Mouse (Mus musculus) heart, embryonic 16.5 days (tissue): ENCODE results near the gene Tcte1. TPM values are rescaled to one million over a fixed set of nuclear protein-coding genes. Genes with fewer than 3 reads are reported as not detected.

Experiments used
- ATAC-seq: fragments of 200-750 bp; cut with Nextera tagmentation; replicated peaks from 2 replicates; pipeline ENCODE4 v1.8.0; 2017; ENCODE audit warnings: moderate number of reproducible peaks; ENCODE audit not compliant: insufficient read depth, low FRiP score; ENCODE audit errors: extremely low read depth
- H3K27ac ChIP-seq: fragments of 300-500 bp; sonication (generic); 2 replicates; pipeline ENCODE4 v1.5.1; 2014; ENCODE audit warnings: mild to moderate bottlenecking, low read length, control low read depth, moderate library complexity
- H3K27me3 ChIP-seq: fragments of 300-500 bp; sonication (generic); 2 replicates; pipeline ENCODE4 v1.6.1; 2014; ENCODE audit warnings: low read length, mixed read lengths; ENCODE audit not compliant: control insufficient read depth, insufficient read depth
- H3K36me3 ChIP-seq: fragments of 300-500 bp; sonication (generic); 2 replicates; pipeline ENCODE4 v1.6.1; 2014; ENCODE audit not compliant: control insufficient read depth, insufficient read depth
- H3K4me1 ChIP-seq: fragments of 300-500 bp; sonication (generic); 2 replicates; pipeline ENCODE4 v1.6.1; 2014; ENCODE audit warnings: low read length, mixed read lengths; ENCODE audit not compliant: control insufficient read depth, insufficient read depth
- H3K4me2 ChIP-seq: fragments of 300-500 bp; sonication (generic); 2 replicates; pipeline ENCODE4 v1.6.1; 2014; ENCODE audit warnings: low read depth, mild to moderate bottlenecking, control low read depth, low read length
- H3K4me3 ChIP-seq: fragments of 300-500 bp; sonication (generic); 2 replicates; pipeline ENCODE4 v1.5.1; 2014; ENCODE audit warnings: mild to moderate bottlenecking, control low read depth, low read length
- H3K9ac ChIP-seq: fragments of 300-500 bp; sonication (generic); 2 replicates; pipeline ENCODE4 v1.6.1; 2014; ENCODE audit warnings: low read length, control low read depth
- H3K9me3 ChIP-seq: fragments of 300-500 bp; sonication (generic); replicated peaks from 2 replicates; pipeline ENCODE4 v1.6.1; 2016; ENCODE audit warnings: low read length; ENCODE audit not compliant: control insufficient read depth
- WGBS: fragments of 180-500 bp; shearing (Covaris S2); extraction: QIAGEN DNeasy Blood & Tissue Kit; methylation state at CpG from one replicate; pipeline ENCODE4 v1.1.7; 2014; 5-methylcytosine and 5-hydroxymethylcytosine counted together
- polyA plus RNA-seq: library from polyadenylated mRNA; unstranded; fragments of >200 nt; fragmentation: Nextera tagmentation; extraction: Ambion mirVana; gene quantifications from 2 replicates; pipeline ENCODE4 v1.2.1, GENCODE M21; 2015

Gene Tcte1
- polyA plus RNA-seq, 1 experiment from 2014 or later, result 0.63 TPM

DNA sequence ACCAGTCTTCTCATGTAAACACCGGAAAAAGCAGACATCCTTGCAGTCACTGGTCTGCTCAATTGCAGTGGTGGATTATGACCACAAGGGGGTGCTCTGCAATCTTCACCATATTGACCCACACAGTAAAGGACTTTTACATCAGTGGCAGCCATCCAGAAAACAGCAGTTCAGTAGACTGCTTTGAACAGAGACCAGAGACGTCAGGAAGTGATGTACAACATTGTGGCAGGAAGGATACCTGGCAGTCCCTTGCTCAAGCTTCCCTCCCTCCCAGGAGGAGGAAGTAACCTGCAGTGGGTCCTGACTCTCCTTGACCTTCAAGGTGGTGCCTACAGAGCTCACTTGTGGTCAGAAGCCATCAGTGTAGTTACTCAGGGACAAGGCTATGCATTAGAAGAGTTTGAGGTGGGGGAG, 58.3 kb downstream of the Tcte1 start:
- Histone ChIP-seq H3K27me3 (no peaks in the 10 kb centered on the region), H3K9me3 (peaks cover 2% of the 10 kb centered on the region), H3K4me2 (no peak overlapping the region), H3K4me3 (no peak overlapping the region), H3K27ac (peak overlapping the region; percentile 68), H3K9ac (no peak overlapping the region), H3K36me3 (peaks cover 5% of the 10 kb centered on the region), H3K4me1 (peaks cover 44% of the 10 kb centered on the region)
- WGBS, result 7% methylated on average over 2 of the region's 2 CpGs
- ATAC-seq, result no peak

DNA sequence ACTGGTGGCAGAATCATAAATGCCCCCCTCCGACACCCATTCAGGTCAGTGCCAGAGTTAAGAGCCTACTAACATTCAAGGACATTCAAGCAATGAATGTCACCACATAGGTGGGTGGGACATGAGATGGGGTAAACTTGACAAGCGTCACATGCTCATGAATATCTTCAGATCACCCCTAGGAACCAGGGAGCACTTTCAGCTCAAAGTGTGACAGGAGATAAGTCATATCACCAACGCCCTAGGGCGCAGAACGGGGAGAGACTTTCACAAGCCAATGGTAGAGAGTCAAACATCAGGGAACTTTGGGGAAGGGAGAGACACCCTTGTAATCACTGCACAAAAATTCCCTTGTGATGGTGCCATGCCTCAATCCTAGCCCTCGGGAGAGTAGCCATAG, 59.0 kb downstream of the Tcte1 start:
- H3K36me3 ChIP-seq, result peaks cover 10% of the 10 kb centered on the region
- no peak for ATAC-seq

DNA sequence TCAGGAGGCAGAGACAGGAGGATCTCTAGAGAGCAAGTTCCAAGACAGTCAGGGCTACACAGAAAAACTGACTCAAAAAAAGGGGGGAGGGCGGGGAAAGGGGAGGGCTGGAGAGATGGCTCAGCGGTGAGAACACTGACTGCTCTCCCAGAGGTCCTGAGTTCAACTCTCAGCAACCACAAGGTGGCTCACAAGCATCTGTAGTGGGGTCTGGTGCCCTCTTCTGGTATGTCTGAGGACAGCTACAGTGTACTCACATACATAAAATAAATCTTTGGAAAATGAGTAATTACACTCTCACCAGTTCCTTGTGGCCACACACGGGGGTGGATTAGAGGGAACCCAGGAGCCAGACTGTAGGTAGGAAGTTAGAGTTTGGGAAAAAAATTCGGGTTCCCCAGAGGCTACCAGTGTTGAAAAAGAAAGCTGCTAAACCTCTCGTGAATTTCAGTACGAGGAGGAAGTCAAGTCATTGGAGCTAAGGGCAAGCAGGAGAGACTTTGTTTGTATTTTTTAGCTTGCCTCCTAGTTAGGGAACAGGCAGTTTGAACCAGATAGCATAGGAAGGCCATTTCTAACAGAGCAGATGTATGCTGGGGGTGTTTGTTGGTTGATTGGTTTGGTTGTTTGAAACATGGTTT, 59.6 kb downstream of the Tcte1 start:
- no peak for ATAC-seq
- H3K36me3 ChIP-seq, result peaks cover 14% of the 10 kb centered on the region
- H3K9me3 ChIP-seq, result peaks cover 5% of the 10 kb centered on the region
- no peak overlapping the region for H3K4me3 ChIP-seq
- no peaks in the 10 kb centered on the region for H3K27me3 ChIP-seq
- peaks cover 44% of the 10 kb centered on the region for H3K4me1 ChIP-seq
- no peak overlapping the region for H3K9ac ChIP-seq
- no peak overlapping the region for H3K27ac ChIP-seq
- WGBS, result 59% methylated on average over 6 of the region's 6 CpGs
- no peak overlapping the region for H3K4me2 ChIP-seq

More for the DNA sequence above, 59.0 kb downstream of the Tcte1 start:
- Histone ChIP-seq H3K27ac (no peak overlapping the region), H3K9me3 (peaks cover 5% of the 10 kb centered on the region), H3K4me2 (no peak overlapping the region), H3K9ac (no peak overlapping the region), H3K27me3 (no peaks in the 10 kb centered on the region), H3K4me1 (peaks cover 44% of the 10 kb centered on the region), H3K4me3 (no peak overlapping the region)
- WGBS, result 70% methylated on average over 6 of the region's 6 CpGs

DNA sequence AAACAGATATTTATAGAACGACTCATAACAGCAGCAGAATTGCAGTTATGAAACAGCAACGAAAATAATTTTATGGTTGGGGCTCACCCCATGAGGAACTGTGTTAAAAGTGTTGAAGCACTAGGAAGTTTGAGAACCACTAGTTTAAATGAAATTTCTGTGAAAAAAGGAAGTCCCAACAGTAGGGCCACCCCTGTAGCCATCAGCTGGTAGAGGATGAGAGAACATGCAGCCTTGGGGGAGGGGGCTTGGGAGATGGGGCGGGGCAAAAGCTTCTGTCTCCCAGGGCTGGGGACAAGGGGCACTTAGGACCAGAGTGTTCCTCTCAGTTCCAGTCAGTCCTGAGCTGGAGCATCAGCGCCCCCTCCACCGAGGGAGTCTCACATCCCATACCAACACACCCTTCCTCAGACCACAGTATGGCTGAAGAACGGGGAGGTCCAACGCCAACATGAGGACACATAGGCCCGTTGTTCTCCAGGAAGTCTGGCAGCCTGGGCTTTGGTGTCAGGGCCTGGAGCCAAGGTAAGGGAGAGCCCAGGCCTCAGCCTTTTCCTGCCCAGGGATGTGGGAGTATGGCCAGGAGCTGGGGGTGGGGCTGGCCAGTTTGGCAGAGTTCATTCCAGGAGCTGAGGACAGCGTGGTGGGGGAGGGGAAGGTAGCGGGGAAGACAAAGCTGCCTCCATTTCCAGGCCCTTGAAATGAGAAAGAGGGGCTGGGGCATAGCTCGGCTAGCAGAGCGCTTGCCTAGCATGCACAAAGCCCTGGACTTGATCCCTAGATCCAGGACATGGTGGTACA, 61.1 kb downstream of the Tcte1 start:
- Histone ChIP-seq H3K9ac (0 out of 2 replicates have a peak overlapping the region, but pooled peaks have one; percentile 38), H3K4me3 (no peak overlapping the region)
- 28% methylated on average over 12 of the region's 12 CpGs for WGBS

DNA sequence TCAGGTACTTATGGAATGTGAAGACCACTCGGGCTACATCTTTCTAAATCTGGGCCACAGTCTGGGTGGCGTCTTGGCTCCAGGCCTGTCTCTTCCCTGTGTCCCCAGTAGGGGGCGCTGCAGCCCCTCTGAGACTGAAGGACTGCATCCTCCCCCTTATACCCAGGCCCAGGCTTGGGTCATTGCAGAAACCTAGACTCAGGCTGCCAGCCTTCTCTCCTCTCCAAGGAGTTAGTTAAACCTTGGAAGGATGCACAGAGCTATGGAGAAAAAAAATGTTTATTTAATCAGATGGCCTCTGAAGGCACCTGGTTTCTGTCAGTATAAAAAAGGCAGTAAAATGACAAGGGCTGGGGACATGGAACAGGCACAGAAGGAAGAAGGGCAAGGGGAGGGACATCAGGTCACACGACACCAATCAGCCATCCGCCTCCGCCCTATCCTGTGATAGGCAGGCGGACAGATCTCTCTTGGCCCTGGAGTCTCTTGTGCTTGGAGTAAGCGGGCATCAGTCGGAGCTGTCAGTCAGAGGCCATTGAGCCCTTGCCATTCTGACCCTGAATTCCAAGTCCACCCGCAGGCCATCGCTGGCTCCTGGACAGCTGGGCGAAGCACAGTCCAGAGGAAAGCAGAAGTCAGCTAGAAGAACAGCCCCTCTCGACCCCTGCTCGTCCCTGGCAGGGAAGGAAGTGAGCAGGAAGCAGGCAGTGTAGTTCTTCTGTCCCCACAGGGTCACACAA, 61.9 kb downstream of the Tcte1 start:
- peaks cover 35% of the 10 kb centered on the region for H3K4me1 ChIP-seq
- H3K4me3 ChIP-seq, result no peak overlapping the region
- WGBS, result 12% methylated on average over 14 of the region's 14 CpGs
- peak overlapping the region; percentile 19; the same call in 1 of the 2 replicates for H3K4me2 ChIP-seq
- H3K36me3 ChIP-seq, result peaks cover 31% of the 10 kb centered on the region
- no peaks in the 10 kb centered on the region for H3K27me3 ChIP-seq
- peaks cover 5% of the 10 kb centered on the region for H3K9me3 ChIP-seq
- H3K9ac ChIP-seq, result peak overlapping the region; percentile 58
- peak; percentile 85 for ATAC-seq
- peak overlapping the region; percentile 93 for H3K27ac ChIP-seq

More for the DNA sequence above, 61.1 kb downstream of the Tcte1 start:
- H3K4me2 ChIP-seq, result peak overlapping the region; percentile 5; the same call in 1 of the 2 replicates
- ATAC-seq, result peak; percentile 75
- no peaks in the 10 kb centered on the region for H3K27me3 ChIP-seq
- peaks cover 5% of the 10 kb centered on the region for H3K9me3 ChIP-seq
- H3K36me3 ChIP-seq, result peaks cover 27% of the 10 kb centered on the region
- H3K27ac ChIP-seq, result peak overlapping the region; percentile 93
- H3K4me1 ChIP-seq, result peaks cover 35% of the 10 kb centered on the region

DNA sequence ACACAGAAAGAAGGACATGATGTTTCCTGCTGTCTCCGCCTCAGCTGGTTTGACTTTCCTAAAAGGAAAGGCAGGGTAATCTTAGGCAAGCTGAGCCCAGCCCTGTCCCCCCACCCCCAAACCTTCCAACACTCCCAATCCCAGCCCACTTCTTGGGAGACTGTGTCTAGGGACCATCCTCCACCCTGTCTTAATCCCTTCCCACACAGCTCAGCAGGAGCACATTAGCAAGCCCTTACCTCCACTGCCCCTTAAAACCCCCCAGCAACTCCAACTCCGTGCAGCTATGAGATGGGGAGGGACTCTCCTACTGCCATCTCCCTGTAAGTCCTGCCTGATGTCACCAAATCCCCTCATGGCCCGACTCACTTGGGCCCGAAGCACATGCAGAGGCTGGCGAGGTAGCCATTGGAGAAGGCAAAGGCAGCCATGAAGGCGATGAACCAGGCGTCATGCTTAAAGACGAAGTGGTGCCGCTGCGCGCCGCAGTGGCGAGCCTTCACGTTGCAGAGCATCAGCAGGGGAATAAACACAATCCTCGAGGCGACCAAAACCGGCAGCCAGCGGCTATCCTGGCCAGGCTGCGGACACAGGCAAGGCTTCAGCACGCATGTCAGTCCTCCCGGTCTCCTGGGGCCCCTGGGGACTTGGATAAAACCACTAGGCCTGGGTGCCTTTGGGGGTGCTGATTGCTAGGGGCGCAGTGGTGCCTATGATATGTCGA, 62.7 kb downstream of the Tcte1 start:
- H3K9ac ChIP-seq, result peak overlapping the region; percentile 58
- 59% methylated on average over 23 of the region's 23 CpGs for WGBS
- peaks cover 31% of the 10 kb centered on the region for H3K36me3 ChIP-seq
- ATAC-seq, result no peak
- H3K27me3 ChIP-seq, result no peaks in the 10 kb centered on the region
- H3K4me3 ChIP-seq, result no peak overlapping the region
- H3K27ac ChIP-seq, result peak overlapping the region; percentile 93
- no peak overlapping the region; the same call in 1 of the 2 replicates for H3K4me2 ChIP-seq
- H3K9me3 ChIP-seq, result peaks cover 5% of the 10 kb centered on the region
- peaks cover 34% of the 10 kb centered on the region for H3K4me1 ChIP-seq

DNA sequence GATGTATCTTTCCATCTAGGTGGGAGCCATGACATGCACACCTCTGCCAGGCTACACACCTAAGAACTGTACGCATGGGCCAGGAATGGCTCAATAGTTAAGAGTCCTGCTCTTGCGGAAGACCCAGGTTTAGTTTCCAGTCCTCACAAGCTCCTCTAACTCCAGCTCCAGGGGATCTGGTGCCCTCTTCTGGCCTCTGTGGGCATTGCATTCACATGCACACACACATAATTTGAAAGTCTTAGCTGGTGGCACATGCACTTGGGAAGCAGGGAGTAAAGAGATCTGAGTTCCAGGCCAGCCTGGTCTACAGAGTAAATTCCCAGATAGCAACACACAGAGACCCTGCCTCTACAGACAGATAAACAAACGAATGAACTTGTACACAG, 63.2 kb downstream of the Tcte1 start:
- H3K4me3 ChIP-seq, result no peak overlapping the region
- ATAC-seq, result no peak
- no peak overlapping the region for H3K4me2 ChIP-seq
- H3K27me3 ChIP-seq, result no peaks in the 10 kb centered on the region
- peak overlapping the region; percentile 93; the same call in 1 of the 2 replicates for H3K27ac ChIP-seq
- 96% methylated on average over 3 of the region's 3 CpGs for WGBS
- H3K9me3 ChIP-seq, result peaks cover 5% of the 10 kb centered on the region
- H3K4me1 ChIP-seq, result peaks cover 36% of the 10 kb centered on the region
- H3K9ac ChIP-seq, result no peak overlapping the region
- peaks cover 33% of the 10 kb centered on the region for H3K36me3 ChIP-seq

DNA sequence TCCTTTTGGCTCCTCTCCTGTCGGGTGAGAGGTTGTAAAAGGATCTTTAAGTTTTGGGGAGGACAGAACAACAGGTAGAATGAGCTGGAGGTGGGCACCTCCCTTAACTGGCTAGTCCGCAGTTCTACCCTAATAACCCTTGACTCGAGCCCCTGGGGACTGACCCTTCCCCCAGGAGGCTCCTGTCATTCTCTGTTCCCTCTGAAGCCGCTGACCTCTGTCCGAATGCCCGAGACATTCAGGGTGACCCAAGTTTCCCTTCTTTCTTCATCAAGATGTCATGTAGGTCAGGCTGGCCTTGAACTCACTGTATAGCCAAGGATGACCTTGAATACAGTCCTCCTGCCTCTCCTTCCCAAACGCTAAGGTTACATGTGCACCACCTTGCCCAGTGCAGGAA, 65.1 kb downstream of the Tcte1 start:
- WGBS, result 82% methylated on average over 7 of the region's 7 CpGs
- Histone ChIP-seq H3K27ac (no peak overlapping the region), H3K4me1 (peaks cover 47% of the 10 kb centered on the region)

More for the DNA sequence above, 65.1 kb downstream of the Tcte1 start:
- no peak overlapping the region for H3K4me2 ChIP-seq
- no peak overlapping the region for H3K4me3 ChIP-seq
- H3K9ac ChIP-seq, result no peak overlapping the region
- no peaks in the 10 kb centered on the region for H3K27me3 ChIP-seq
- H3K9me3 ChIP-seq, result peaks cover 5% of the 10 kb centered on the region
- no peak for ATAC-seq
- H3K36me3 ChIP-seq, result peaks cover 33% of the 10 kb centered on the region
